Mouse (Mus musculus): ENCODE data around the gene Vps54. TPM values are rescaled to one million over a fixed set of nuclear protein-coding genes. Genes with fewer than 3 reads are reported as not detected.

The Vps54 gene
- polyA plus RNA-seq (2012; ENCODE audit: low replicate concordance): 0.52 and 1.3 TPM in 2 replicates

GRCm38 (mm10) chr11:21239021-21239661 lies at the start of gene Vps54:
Vps54 (plus strand) TSS chr11:21239281.

Other genes with a start within 250 kb of the Vps54 start
- 27.3 and 32.2 TPM in 2 replicates for gene Peli1, start 148.0 kb upstream of the Vps54 start, polyA plus RNA-seq (2012; ENCODE audit: low replicate concordance)
- 3.6 and 6.0 TPM in 2 replicates for gene Ugp2, start 131.9 kb downstream of the Vps54 start, polyA plus RNA-seq (2012; ENCODE audit: low replicate concordance)